Mouse (Mus musculus) kidney, postnatal 10 days (tissue): ENCODE results near the gene Tshz2.

ENCODE experiments used
- DNase-seq: peaks from one replicate; pipeline ENCODE4 v3.0.0; 2021; ENCODE audit warnings: mixed read lengths

Gene Tshz2

GRCm38 (mm10) chr2:169873442-169873841 is 240.6 kb downstream of the Tshz2 start:
- DNase-seq = no peak

DNA sequence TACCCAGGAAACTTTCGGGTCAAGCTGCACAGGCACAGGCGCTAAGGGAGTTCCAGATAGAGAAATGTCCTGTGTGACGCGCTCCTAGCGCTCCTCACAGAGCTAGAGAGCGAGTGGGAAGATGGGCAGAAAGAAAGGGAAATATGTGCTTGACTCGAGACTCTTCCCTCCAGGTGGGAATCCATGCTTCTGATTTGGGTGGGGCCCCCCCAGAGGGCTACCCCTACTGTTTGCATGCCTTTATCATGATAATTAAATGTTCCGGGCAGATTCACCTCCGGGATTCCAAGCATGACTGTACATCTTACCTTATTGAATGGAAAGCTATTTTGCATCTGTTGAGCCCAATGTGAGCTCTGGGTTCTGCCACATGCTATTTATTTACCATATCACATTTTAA is 255.1 kb downstream of the Tshz2 start:
- DNase-seq = no peak

DNA sequence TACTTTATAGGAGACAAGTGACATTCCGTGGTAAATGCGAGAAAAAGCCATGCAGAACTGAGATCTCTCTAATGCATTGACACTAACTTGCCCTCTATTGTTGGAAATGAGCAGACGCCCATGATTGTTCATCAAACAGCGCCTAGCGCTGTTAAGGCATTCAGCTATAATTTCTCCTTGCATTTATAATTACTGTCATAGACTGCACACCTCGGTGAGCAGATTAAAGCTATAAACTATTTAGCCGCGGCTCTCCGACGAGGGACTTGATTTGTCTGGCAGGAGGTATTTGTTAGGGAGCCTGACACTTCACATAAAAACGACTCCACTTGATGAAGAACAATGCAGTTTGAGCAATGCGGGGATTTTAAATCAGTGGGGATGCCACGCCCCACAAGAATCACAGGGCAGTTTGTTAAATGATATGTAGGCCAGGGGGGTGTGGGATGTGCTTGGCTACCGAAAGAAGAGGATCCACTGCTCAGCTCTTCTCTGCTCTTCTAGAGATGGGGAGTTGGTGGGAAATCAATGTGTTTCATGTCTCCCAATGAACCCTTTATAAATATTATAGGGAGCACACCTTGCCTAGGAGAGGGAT is 259.7 kb downstream of the Tshz2 start:
- DNase-seq = no peak

DNA sequence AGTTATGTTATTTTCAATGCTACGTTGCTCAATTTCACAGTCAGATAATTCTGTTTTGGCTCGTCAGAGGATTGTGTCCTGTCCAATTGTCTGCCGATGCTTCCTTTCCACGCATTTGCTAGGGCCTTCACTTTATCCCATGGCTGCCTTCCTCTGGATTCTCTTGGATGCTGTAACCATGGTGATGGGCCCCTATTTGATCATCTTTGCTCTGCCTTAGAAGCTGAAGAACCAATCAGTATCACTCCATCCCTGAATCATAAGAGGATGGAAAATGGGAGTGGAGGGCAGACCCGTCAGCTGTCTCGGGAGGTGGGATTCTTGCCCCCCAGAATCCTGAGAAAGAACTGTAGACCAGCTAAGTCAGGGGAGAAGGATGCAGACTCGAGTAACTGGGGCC is 270.1 kb downstream of the Tshz2 start:
- no peak for DNase-seq

GRCm38 (mm10) chr2:169906396-169906795 is 273.6 kb downstream of the Tshz2 start:
- no peak for DNase-seq

GRCm38 (mm10) chr2:169907979-169908378 is 275.2 kb downstream of the Tshz2 start:
- DNase-seq = no peak

- DNase-seq = no peak
Measured at GRCm38 (mm10) chr2:169910606-169911005, 277.8 kb downstream of the Tshz2 start.

- DNase-seq = no peak
Measured at GRCm38 (mm10) chr2:169912826-169913225, 280.0 kb downstream of the Tshz2 start.

- DNase-seq = no peak
Measured at GRCm38 (mm10) chr2:169914903-169915302, 282.1 kb downstream of the Tshz2 start.

- no peak for DNase-seq
Measured at GRCm38 (mm10) chr2:169915326-169915725, 282.5 kb downstream of the Tshz2 start.

DNA sequence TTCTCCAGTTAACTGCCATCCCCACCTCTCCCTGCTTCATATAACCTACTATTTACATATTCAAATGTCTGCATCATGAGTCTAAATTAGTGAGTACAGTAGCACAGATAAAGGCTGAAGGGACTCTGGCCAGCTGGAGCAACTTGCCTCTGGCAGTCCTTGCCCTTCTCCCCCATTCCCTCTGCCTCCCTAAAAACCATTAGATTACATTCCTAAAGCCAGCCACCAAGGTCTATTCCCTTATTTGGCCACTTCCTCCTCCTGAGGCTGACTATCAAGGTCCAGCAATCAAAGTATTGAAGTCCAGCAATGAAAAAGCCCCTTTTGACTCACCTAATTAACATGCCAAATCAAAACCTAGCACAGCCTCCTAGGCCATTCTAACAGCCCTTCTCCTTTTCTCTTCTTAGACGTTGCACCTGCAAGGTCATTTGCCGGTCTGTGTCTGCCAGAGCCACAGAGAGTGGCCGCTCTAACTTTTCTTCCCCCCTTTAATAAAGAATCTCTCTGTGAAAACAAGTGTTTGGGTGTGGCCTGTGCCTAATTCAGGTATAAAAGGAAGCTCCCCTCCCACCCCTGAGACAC is 286.4 kb downstream of the Tshz2 start:
- no peak for DNase-seq

DNA sequence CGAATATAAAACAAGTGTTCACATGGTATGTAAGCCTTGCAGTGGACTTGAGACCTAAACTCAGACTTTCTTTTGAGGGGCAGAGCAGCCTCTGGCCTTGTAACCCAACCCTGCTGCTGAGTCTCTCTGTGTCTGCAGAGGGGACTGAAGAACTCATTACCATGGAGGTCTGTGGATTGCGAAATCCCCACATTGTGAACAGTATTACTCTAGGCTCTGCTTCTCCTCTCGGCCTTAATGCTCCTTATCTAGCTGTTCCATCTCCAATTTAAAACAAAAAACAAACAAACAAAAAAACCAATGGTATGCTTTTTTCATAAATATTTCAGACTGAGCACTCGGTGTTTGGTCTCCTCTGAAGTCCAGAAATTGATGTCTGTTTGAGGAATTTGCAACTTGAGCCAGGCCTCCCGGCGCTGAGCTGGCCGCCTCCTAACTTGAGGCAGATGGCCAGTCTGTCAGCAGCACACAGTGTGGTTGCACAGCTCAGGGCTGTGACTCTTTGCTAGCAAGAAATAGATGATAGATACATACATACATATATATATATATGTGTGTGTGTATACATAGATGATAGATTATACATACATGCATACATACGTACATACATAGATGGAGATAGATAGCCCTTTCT is 291.5 kb downstream of the Tshz2 start:
- DNase-seq = peak; percentile 55

DNA sequence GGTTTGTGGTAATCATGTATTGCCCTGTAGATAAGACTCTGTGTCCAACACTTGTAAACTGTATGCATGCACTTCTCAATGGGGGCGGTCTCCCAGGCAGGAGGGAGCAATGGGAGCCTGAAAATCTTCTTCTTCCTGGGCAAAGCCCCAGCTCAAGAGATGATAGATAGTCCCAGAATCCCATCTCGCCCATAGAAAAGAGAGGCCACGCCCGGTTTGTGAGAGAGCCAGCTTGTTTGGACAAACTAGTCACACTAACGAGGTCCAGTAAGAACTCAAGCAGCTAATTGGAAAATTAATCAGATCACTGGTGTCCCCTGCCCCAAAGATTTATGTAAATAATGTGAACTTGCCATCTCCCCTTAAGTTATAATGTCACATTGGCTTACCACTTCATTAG is 292.7 kb downstream of the Tshz2 start:
- DNase-seq = peak; percentile 43

- peak; percentile 26 for DNase-seq
Measured at GRCm38 (mm10) chr2:169926016-169926415, 293.2 kb downstream of the Tshz2 start.

DNA sequence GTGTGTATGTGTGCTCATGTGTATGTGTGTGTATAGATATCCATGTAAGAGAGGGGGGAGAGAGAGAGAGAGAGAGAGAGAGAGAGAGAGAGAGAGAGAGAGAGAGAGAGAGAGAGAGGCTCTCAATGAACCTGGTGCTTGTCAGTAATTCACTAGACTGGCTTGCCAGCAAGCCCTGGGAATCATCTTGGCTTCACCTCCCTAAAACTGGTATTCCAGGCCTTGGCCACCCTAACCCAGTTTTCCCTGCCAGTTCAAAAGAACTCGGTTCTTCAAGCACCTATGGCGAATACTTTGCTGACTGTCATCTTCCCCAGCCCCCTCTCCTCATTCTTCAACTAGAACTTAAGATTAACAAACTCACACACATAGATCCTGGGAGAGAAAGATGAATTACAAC is 294.6 kb downstream of the Tshz2 start:
- no peak for DNase-seq

- DNase-seq = peak; percentile 84
Measured at GRCm38 (mm10) chr2:169928447-169929120, 295.8 kb downstream of the Tshz2 start.

DNA sequence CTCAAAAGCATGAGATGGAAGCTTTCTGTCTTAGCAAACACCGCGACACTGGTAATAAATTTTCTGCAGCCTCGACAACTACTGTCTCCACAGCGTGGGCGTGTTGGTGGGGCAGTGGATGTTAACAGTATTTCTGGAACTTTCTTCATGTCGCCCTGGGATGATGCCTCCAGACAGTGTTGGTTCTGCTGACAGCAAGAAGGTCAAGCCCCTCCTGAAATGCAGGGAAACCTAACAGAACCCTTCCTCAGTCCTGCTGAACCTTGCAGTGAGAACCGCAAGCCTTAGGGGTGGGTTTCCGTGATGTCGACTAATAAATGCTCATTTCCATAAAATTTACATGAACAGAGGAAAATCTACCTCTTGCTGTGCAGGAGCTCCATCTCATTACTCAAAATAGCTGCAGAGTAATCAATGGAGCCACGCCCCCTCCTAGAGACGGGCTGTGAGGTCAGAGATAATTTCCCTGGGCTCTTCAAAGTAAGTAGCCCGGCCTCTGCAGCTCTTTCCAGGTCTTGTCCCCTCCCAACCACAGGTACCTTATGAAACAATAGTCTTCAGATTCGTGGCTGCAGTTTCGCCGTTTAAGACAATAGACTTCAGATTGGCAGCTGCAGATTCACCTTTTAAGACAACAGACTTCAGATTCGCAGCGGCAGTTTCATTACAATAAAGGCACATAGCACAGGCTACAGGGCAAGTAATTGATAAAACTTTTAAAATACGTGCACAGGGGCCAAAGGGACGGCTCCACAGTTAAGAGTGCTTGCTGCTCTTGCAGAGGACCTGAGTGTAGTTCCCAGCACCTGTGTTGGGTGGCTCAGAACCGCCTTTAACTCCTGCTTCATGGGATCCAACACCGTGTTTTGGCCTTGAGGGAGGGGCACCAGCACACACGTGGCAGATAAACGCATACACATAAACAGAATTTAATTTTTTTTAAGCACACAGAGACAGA is 297.0 kb downstream of the Tshz2 start:
- peak; percentile 64 for DNase-seq

- no peak for DNase-seq
Measured at GRCm38 (mm10) chr2:169935642-169936041, 302.8 kb downstream of the Tshz2 start.

- DNase-seq = no peak
Measured at GRCm38 (mm10) chr2:169940297-169941142, 307.7 kb downstream of the Tshz2 start.

- no peak for DNase-seq
Measured at GRCm38 (mm10) chr2:169943727-169944126, 310.9 kb downstream of the Tshz2 start.

DNA sequence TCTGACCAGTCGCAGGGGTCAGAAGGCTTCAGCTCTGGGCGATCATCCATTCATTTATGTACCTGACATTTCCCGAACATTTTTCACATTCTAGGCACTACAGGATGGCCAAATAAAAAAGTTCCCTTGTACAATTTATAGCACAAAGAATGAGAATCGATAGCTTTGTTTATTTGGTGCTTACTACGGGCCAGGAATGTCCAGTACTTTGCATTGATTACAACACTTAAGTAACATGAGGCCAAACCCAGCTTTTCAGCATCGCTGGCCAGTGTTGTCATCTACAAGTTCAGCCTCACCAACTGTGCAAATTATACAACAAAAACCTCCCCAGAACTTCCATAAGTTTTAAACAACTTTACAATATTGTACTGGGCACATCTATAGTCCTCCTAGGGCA is 315.3 kb downstream of the Tshz2 start:
- DNase-seq = no peak

GRCm38 (mm10) chr2:169951041-169951440 is 318.2 kb downstream of the Tshz2 start:
- peak; percentile 46 for DNase-seq
